Mouse (Mus musculus): ENCODE measurements around the gene Zfp580. TPM values are rescaled to one million over a fixed set of nuclear protein-coding genes. Genes with fewer than 3 reads are reported as not detected.
"Not testable (repeated sequence)": the region's sequence is repeated elsewhere in the genome, so short reads cannot be mapped to it uniquely, and the experiment has no call there.

Zfp580 gene
- polyA plus RNA-seq, 1 experiment from 2014 or later, result 25.0 TPM

GRCm38 (mm10) chr7:5079365-5080009 is 28.1 kb downstream of the Zfp580 start:
- WGBS, result 42% methylated on average over 9 of the region's 13 CpGs
- ATAC-seq (replicated peaks; ENCODE audit: insufficient number of reproducible peaks, low FRiP score, low TSS enrichment, low read depth), result peak; percentile 50
- H3K27me3 ChIP-seq (ENCODE audit: control insufficient read depth, insufficient read depth, low read length); H3K36me3 ChIP-seq (replicated peaks; ENCODE audit: control insufficient read depth, insufficient read depth, low read depth, low read length); H3K4me1 ChIP-seq (ENCODE audit: control insufficient read depth, insufficient read depth, low read length); H3K9me3 ChIP-seq (replicated peaks; ENCODE audit: control insufficient read depth, low read length); DNase-seq (ENCODE audit: low spot score); H3K27ac ChIP-seq (replicated peaks; ENCODE audit: low read depth, low read length); H3K9ac ChIP-seq (replicated peaks; ENCODE audit: low read length): not testable (repeated sequence)
- Histone ChIP-seq H3K4me2 (ENCODE audit: low read depth, low read length) (peak overlapping the region; percentile 27; the same call in 1 of the 2 replicates), H3K4me3 (ENCODE audit: low read depth, low read length) (peak overlapping the region; percentile 98)

- ATAC-seq (replicated peaks; ENCODE audit: insufficient number of reproducible peaks, low FRiP score, low TSS enrichment, low read depth) (peak; percentile 96), DNase-seq (ENCODE audit: low spot score) (peak; percentile 97)
- WGBS, result under 1% methylated on average over 79 of the region's 81 CpGs
- Histone ChIP-seq H3K27me3 (ENCODE audit: control insufficient read depth, insufficient read depth, low read length) (no peaks in the 10 kb centered on the region), H3K9ac (replicated peaks; ENCODE audit: low read length) (peak within 1 kb of the TSS; percentile 96), H3K9me3 (replicated peaks; ENCODE audit: control insufficient read depth, low read length) (no peaks in the 10 kb centered on the region), H3K4me1 (ENCODE audit: control insufficient read depth, insufficient read depth, low read length) (no peaks in the 10 kb centered on the region), H3K36me3 (replicated peaks; ENCODE audit: control insufficient read depth, insufficient read depth, low read depth, low read length) (peaks cover 4% of the 10 kb centered on the region), H3K4me2 (ENCODE audit: low read depth, low read length) (peak within 1 kb of the TSS; percentile 69), H3K27ac (replicated peaks; ENCODE audit: low read depth, low read length) (peak within 1 kb of the TSS; percentile 89), H3K4me3 (ENCODE audit: low read depth, low read length) (peak within 1 kb of the TSS; percentile 98)
Measured at GRCm38 (mm10) chr7:5080010-5080751, 28.8 kb downstream of the Zfp580 start, which contains the start of gene Epn1. Gene Epn1 (plus strand): TSS chr7:5080235.

GRCm38 (mm10) chr7:5080815-5081214 is 29.5 kb downstream of the Zfp580 start:
- Histone ChIP-seq H3K9ac (replicated peaks; ENCODE audit: low read length) (peak overlapping the region; percentile 96), H3K27me3 (ENCODE audit: control insufficient read depth, insufficient read depth, low read length) (no peaks in the 10 kb centered on the region), H3K36me3 (replicated peaks; ENCODE audit: control insufficient read depth, insufficient read depth, low read depth, low read length) (peaks cover 4% of the 10 kb centered on the region), H3K4me1 (ENCODE audit: control insufficient read depth, insufficient read depth, low read length) (no peaks in the 10 kb centered on the region), H3K9me3 (replicated peaks; ENCODE audit: control insufficient read depth, low read length) (no peaks in the 10 kb centered on the region), H3K4me3 (ENCODE audit: low read depth, low read length) (peak overlapping the region; percentile 98), H3K27ac (replicated peaks; ENCODE audit: low read depth, low read length) (peak overlapping the region; percentile 89; the same call in 1 of the 2 replicates), H3K4me2 (ENCODE audit: low read depth, low read length) (peak overlapping the region; percentile 69)
- 23% methylated on average over 6 of the region's 6 CpGs for WGBS
- DNase-seq (ENCODE audit: low spot score) (no peak), ATAC-seq (replicated peaks; ENCODE audit: insufficient number of reproducible peaks, low FRiP score, low TSS enrichment, low read depth) (no peak)

- no peak for ATAC-seq (replicated peaks; ENCODE audit: insufficient number of reproducible peaks, low FRiP score, low TSS enrichment, low read depth)
- H3K4me2 ChIP-seq (ENCODE audit: low read depth, low read length), result peak overlapping the region; percentile 69
- H3K27ac ChIP-seq (replicated peaks; ENCODE audit: low read depth, low read length), result no peak overlapping the region
- peak overlapping the region; percentile 98 for H3K4me3 ChIP-seq (ENCODE audit: low read depth, low read length)
- H3K9ac ChIP-seq (replicated peaks; ENCODE audit: low read length), result peak overlapping the region; percentile 4; the same call in 1 of the 2 replicates
- 80% methylated on average over 6 of the region's 6 CpGs for WGBS
- no peaks in the 10 kb centered on the region for H3K4me1 ChIP-seq (ENCODE audit: control insufficient read depth, insufficient read depth, low read length)
- peaks cover under 1% of the 10 kb centered on the region for H3K36me3 ChIP-seq (replicated peaks; ENCODE audit: control insufficient read depth, insufficient read depth, low read depth, low read length)
- DNase-seq (ENCODE audit: low spot score), result no peak
- H3K9me3 ChIP-seq (replicated peaks; ENCODE audit: control insufficient read depth, low read length), result no peaks in the 10 kb centered on the region
- H3K27me3 ChIP-seq (ENCODE audit: control insufficient read depth, insufficient read depth, low read length), result no peaks in the 10 kb centered on the region
Measured at GRCm38 (mm10) chr7:5081241-5081640, 29.9 kb downstream of the Zfp580 start.

GRCm38 (mm10) chr7:5081939-5082338 is 30.6 kb downstream of the Zfp580 start:
- ATAC-seq (replicated peaks; ENCODE audit: insufficient number of reproducible peaks, low FRiP score, low TSS enrichment, low read depth), result no peak
- WGBS, result 95% methylated on average over 2 of the region's 2 CpGs

GRCm38 (mm10) chr7:5083325-5084105 is 32.2 kb downstream of the Zfp580 start:
- no peak for ATAC-seq (replicated peaks; ENCODE audit: insufficient number of reproducible peaks, low FRiP score, low TSS enrichment, low read depth)
- Histone ChIP-seq H3K4me1 (ENCODE audit: control insufficient read depth, insufficient read depth, low read length) (no peaks in the 10 kb centered on the region), H3K27me3 (ENCODE audit: control insufficient read depth, insufficient read depth, low read length) (no peaks in the 10 kb centered on the region), H3K9ac (replicated peaks; ENCODE audit: low read length) (no peak overlapping the region), H3K36me3 (replicated peaks; ENCODE audit: control insufficient read depth, insufficient read depth, low read depth, low read length) (no peaks in the 10 kb centered on the region; the same call in none of the 2 replicates), H3K4me2 (ENCODE audit: low read depth, low read length) (no peak overlapping the region), H3K4me3 (ENCODE audit: low read depth, low read length) (no peak overlapping the region), H3K9me3 (replicated peaks; ENCODE audit: control insufficient read depth, low read length) (no peaks in the 10 kb centered on the region), H3K27ac (replicated peaks; ENCODE audit: low read depth, low read length) (no peak overlapping the region)
- 92% methylated on average over 18 of the region's 18 CpGs for WGBS
- DNase-seq (ENCODE audit: low spot score), result no peak

More at GRCm38 (mm10) chr7:5081939-5082338, 30.6 kb downstream of the Zfp580 start:
- Histone ChIP-seq H3K27me3 (ENCODE audit: control insufficient read depth, insufficient read depth, low read length) (no peaks in the 10 kb centered on the region), H3K36me3 (replicated peaks; ENCODE audit: control insufficient read depth, insufficient read depth, low read depth, low read length) (no peaks in the 10 kb centered on the region; the same call in none of the 2 replicates), H3K4me2 (ENCODE audit: low read depth, low read length) (no peak overlapping the region), H3K9me3 (replicated peaks; ENCODE audit: control insufficient read depth, low read length) (no peaks in the 10 kb centered on the region), H3K27ac (replicated peaks; ENCODE audit: low read depth, low read length) (no peak overlapping the region), H3K9ac (replicated peaks; ENCODE audit: low read length) (no peak overlapping the region), H3K4me1 (ENCODE audit: control insufficient read depth, insufficient read depth, low read length) (no peaks in the 10 kb centered on the region), H3K4me3 (ENCODE audit: low read depth, low read length) (no peak overlapping the region)
- no peak for DNase-seq (ENCODE audit: low spot score)

- Histone ChIP-seq H3K27ac (replicated peaks; ENCODE audit: low read depth, low read length) (no peak overlapping the region), H3K4me1 (ENCODE audit: control insufficient read depth, insufficient read depth, low read length) (no peaks in the 10 kb centered on the region), H3K9me3 (replicated peaks; ENCODE audit: control insufficient read depth, low read length) (no peaks in the 10 kb centered on the region), H3K4me2 (ENCODE audit: low read depth, low read length) (no peak overlapping the region), H3K27me3 (ENCODE audit: control insufficient read depth, insufficient read depth, low read length) (no peaks in the 10 kb centered on the region), H3K36me3 (replicated peaks; ENCODE audit: control insufficient read depth, insufficient read depth, low read depth, low read length) (no peaks in the 10 kb centered on the region; the same call in none of the 2 replicates), H3K4me3 (ENCODE audit: low read depth, low read length) (no peak overlapping the region), H3K9ac (replicated peaks; ENCODE audit: low read length) (no peak overlapping the region)
- ATAC-seq (replicated peaks; ENCODE audit: insufficient number of reproducible peaks, low FRiP score, low TSS enrichment, low read depth), result no peak
- WGBS, result 100% methylated on average over 1 of the region's 1 CpGs
- no peak for DNase-seq (ENCODE audit: low spot score)
Measured at GRCm38 (mm10) chr7:5085512-5085911, 34.2 kb downstream of the Zfp580 start.

Measured in embryonic facial prominence, embryonic 11.5 days (tissue).